Mouse (Mus musculus) embryonic facial prominence, embryonic 15.5 days (tissue): Measurements from ENCODE around the gene Psors1c2. TPM values are rescaled to one million over a fixed set of nuclear protein-coding genes. Genes with fewer than 3 reads are reported as not detected.

Experiments
- ATAC-seq: fragments of 200-750 bp; cut with Nextera tagmentation; 2 replicates; pipeline ENCODE4 v1.8.0; 2017; ENCODE audit warnings: low read depth, moderate TSS enrichment; ENCODE audit not compliant: insufficient number of reproducible peaks, low FRiP score, low TSS enrichment
- H3K27ac ChIP-seq: fragments of 300-500 bp; sonication (generic); replicated peaks from 2 replicates; pipeline ENCODE4 v1.5.1; 2015; ENCODE audit warnings: mild to moderate bottlenecking, inconsistent platforms
- H3K27me3 ChIP-seq: fragments of 300-500 bp; sonication (generic); 2 replicates; pipeline ENCODE4 v1.6.1; 2015; ENCODE audit warnings: inconsistent platforms
- H3K36me3 ChIP-seq: fragments of 300-500 bp; sonication (generic); 2 replicates; pipeline ENCODE4 v1.6.1; 2015; ENCODE audit warnings: mild to moderate bottlenecking, inconsistent platforms
- H3K4me1 ChIP-seq: fragments of 300-500 bp; sonication (generic); 2 replicates; pipeline ENCODE4 v1.6.1; 2015; ENCODE audit warnings: inconsistent platforms
- H3K4me2 ChIP-seq: fragments of 300-500 bp; sonication (generic); replicated peaks from 2 replicates; pipeline ENCODE4 v1.6.1; 2015; ENCODE audit warnings: mild to moderate bottlenecking, inconsistent platforms
- H3K4me3 ChIP-seq: fragments of 300-500 bp; sonication (generic); replicated peaks from 2 replicates; pipeline ENCODE4 v1.5.1; 2015; ENCODE audit warnings: mild to moderate bottlenecking, inconsistent platforms
- H3K9ac ChIP-seq: fragments of 300-500 bp; sonication (generic); 2 replicates; pipeline ENCODE4 v1.6.1; 2015; ENCODE audit warnings: inconsistent platforms
- H3K9me3 ChIP-seq: fragments of 300-500 bp; sonication (generic); replicated peaks from 2 replicates; pipeline ENCODE4 v1.6.1; 2016; ENCODE audit warnings: inconsistent platforms
- WGBS: fragments of 180-500 bp; shearing (Covaris S2); methylation state at CpG from one replicate; pipeline ENCODE4 v1.1.7; 2015; 5-methylcytosine and 5-hydroxymethylcytosine counted together
- polyA plus RNA-seq: library from polyadenylated mRNA; unstranded; fragments of >200 nt; fragmentation: Nextera tagmentation; extraction: Ambion mirVana; gene quantifications from 2 replicates; pipeline ENCODE4 v1.2.1, GENCODE M21; 2015

Gene Psors1c2
- 20.4 and 22.7 TPM in 2 replicates for polyA plus RNA-seq

DNA sequence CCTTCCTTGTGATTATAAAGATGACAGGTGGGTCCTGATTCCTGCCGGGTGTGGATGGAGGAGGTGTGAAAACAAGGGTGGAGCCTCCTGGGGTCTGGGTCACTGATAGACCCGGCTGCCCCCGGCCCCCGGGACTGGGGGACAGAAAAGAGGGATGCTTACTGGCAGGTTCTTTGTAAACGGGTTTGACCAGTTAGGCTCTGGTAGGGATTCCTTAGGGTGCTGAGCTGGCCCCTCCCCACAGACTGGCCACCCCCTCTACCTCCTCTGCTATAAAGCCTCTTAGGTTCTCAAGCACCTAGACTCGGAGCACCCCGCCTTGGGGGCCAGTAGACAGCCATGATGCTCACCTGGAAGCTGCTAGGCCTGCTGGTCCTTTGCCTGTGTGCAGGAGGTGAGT is at the start of gene Psors1c2:
Psors1c2 (plus strand) TSS at position 301 of the 400 bp plus-strand sequence.
- peaks cover 5% of the 10 kb centered on the region; the same call in 1 of the 2 replicates for H3K4me1 ChIP-seq
- 34% methylated on average over 7 of the region's 7 CpGs for WGBS
- H3K9ac ChIP-seq: no peak within 1 kb of the TSS
- H3K27me3 ChIP-seq: no peaks in the 10 kb centered on the region
- 0 out of 2 replicates have a peak within 1 kb of the TSS, but pooled peaks have one; percentile 17 for H3K27ac ChIP-seq
- no peak within 1 kb of the TSS for H3K4me2 ChIP-seq
- ATAC-seq: no peak
- H3K4me3 ChIP-seq: no peak within 1 kb of the TSS
- peaks cover 29% of the 10 kb centered on the region for H3K36me3 ChIP-seq
- H3K9me3 ChIP-seq: no peaks in the 10 kb centered on the region

DNA sequence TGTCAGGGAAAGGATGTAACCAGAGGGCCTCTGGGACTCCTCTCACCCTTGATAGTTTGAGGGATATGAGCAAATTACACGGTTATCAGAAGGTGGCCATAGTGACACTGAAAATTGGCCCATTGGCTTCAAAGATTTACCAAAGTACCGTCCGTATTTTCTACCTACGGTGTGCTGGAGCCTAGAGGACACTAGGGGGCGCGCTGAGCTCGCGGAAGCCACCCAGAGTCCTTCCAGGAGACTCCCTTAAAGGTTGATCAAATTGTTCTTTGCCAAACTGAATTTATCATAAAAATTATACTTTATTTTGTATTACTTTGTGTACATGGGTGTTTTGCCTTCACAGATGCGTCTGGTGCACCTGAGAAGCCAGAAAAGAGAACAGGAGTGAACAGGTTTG is 48.9 kb upstream of the Psors1c2 start:
- Histone ChIP-seq H3K27ac (no peak overlapping the region), H3K9me3 (no peaks in the 10 kb centered on the region), H3K36me3 (no peaks in the 10 kb centered on the region), H3K4me1 (0 out of 2 replicates have a peak, but pooled peaks cover 2% of the 10 kb centered on the region), H3K4me3 (no peak overlapping the region), H3K9ac (no peak overlapping the region), H3K4me2 (no peak overlapping the region), H3K27me3 (no peaks in the 10 kb centered on the region)
- under 1% methylated on average over 9 of the region's 9 CpGs for WGBS
- no peak for ATAC-seq

DNA sequence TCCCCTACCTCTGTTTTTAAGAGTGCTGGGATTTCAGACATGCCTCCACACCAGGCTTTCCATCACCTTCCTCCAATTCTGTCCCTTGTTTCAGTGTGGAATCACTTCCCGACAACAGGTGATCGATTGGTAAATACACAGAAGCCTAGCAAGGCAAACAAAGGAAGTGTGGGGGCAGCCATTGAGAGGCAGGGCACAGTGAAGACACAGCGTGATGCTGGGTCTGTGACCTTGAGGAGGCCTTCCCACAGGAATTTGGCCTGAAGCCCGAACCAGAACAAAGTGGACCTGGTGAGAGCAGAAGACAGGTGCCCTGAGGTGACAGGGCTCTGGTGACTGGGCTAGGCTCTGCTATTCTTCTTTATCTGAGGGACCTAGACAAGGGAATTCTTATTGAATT is 47.3 kb upstream of the Psors1c2 start:
- ATAC-seq: no peak
- no peaks in the 10 kb centered on the region for H3K36me3 ChIP-seq
- no peak overlapping the region for H3K4me2 ChIP-seq
- WGBS: 33% methylated on average over 4 of the region's 4 CpGs
- H3K4me3 ChIP-seq: no peak overlapping the region
- H3K27ac ChIP-seq: no peak overlapping the region
- H3K9ac ChIP-seq: no peak overlapping the region
- no peaks in the 10 kb centered on the region for H3K9me3 ChIP-seq
- H3K4me1 ChIP-seq: 0 out of 2 replicates have a peak, but pooled peaks cover 2% of the 10 kb centered on the region
- no peaks in the 10 kb centered on the region for H3K27me3 ChIP-seq

DNA sequence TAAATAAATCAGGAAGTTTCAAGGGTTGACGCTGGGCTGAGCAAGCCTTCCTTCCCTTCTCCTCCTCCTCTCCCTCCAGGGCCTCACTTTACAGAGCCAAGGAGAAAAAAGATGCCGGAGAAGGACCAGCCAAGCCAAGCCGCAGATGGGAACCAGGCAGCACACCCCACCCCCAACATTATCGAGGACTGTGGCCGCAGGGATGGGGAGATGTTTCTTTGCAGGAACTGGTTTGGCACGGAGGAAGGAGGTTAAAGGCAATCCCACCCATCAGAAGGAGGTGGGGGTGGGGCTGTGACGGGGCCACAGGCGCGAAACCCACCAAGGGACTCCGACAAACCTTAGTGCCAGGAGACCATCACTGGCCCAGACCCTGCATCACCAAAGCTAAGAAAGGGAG is 46.3 kb upstream of the Psors1c2 start:
- Histone ChIP-seq H3K36me3 (no peaks in the 10 kb centered on the region), H3K4me1 (0 out of 2 replicates have a peak, but pooled peaks cover 2% of the 10 kb centered on the region), H3K4me3 (no peak overlapping the region), H3K27me3 (no peaks in the 10 kb centered on the region), H3K9me3 (no peaks in the 10 kb centered on the region), H3K4me2 (no peak overlapping the region), H3K27ac (no peak overlapping the region), H3K9ac (no peak overlapping the region)
- ATAC-seq: no peak
- WGBS: 45% methylated on average over 10 of the region's 10 CpGs

DNA sequence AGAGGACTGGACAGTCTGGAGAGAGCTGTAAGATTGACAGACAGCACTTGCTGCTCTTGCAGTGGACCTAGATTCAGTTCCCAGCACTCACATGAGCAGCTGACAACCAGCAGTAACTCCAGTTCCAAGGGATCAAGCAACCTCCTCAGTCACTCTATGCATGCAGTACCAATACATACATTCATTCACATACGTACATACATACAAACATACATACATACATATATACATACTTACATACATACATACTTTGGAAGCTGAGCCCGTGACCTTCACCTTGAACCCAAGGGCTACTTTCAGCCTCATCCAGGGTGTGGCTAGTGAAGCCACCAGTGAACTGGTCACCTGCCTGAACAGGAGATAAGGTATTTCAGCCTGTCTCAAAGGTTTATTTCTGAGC is 45.0 kb upstream of the Psors1c2 start:
- no peaks in the 10 kb centered on the region for H3K36me3 ChIP-seq
- WGBS: 88% methylated on average over 2 of the region's 2 CpGs
- no peaks in the 10 kb centered on the region for H3K9me3 ChIP-seq
- H3K27ac ChIP-seq: no peak overlapping the region
- H3K4me3 ChIP-seq: no peak overlapping the region
- ATAC-seq: no peak
- no peak overlapping the region for H3K4me2 ChIP-seq
- no peaks in the 10 kb centered on the region for H3K27me3 ChIP-seq
- 0 out of 2 replicates have a peak, but pooled peaks cover 2% of the 10 kb centered on the region for H3K4me1 ChIP-seq
- no peak overlapping the region for H3K9ac ChIP-seq

- H3K4me3 ChIP-seq: no peak overlapping the region
- H3K4me1 ChIP-seq: 0 out of 2 replicates have a peak, but pooled peaks cover 2% of the 10 kb centered on the region
- no peaks in the 10 kb centered on the region for H3K27me3 ChIP-seq
- no peak for ATAC-seq
- 64% methylated on average over 5 of the region's 5 CpGs for WGBS
- no peak overlapping the region for H3K27ac ChIP-seq
- H3K4me2 ChIP-seq: no peak overlapping the region
- no peaks in the 10 kb centered on the region for H3K9me3 ChIP-seq
- no peak overlapping the region for H3K9ac ChIP-seq
- no peaks in the 10 kb centered on the region for H3K36me3 ChIP-seq
Observed at GRCm38 (mm10) chr17:35490320-35490719, 42.7 kb upstream of the Psors1c2 start.

DNA sequence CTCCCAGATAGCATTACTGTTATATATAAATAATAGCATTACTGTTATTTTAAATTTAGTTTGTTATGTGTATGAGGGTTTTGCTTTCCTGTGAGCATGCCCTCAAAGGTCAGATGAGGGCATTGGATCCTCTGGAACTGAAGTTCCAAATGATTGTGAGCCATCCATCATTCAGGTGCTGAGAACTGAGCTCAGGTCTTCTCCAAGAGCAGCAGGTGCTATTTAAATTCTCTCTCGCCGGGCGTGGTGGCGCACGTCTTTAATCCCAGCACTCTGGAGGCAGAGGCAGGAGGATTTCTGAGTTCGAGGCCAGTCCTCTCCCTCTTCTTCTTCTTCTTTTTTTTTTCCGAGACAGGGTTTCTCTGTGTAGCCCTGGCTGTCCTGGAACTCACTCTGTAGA is 35.9 kb upstream of the Psors1c2 start:
- no peak overlapping the region for H3K27ac ChIP-seq
- no peaks in the 10 kb centered on the region for H3K9me3 ChIP-seq
- 0 out of 2 replicates have a peak, but pooled peaks cover 3% of the 10 kb centered on the region for H3K4me1 ChIP-seq
- no peak overlapping the region for H3K9ac ChIP-seq
- no peak for ATAC-seq
- H3K36me3 ChIP-seq: no peaks in the 10 kb centered on the region
- WGBS: 94% methylated on average over 7 of the region's 7 CpGs
- no peak overlapping the region for H3K4me2 ChIP-seq
- no peak overlapping the region for H3K4me3 ChIP-seq
- no peaks in the 10 kb centered on the region for H3K27me3 ChIP-seq

GRCm38 (mm10) chr17:35502226-35502625 is 30.8 kb upstream of the Psors1c2 start:
- H3K27ac ChIP-seq: no peak overlapping the region
- 0 out of 2 replicates have a peak, but pooled peaks have one; percentile 39 for ATAC-seq
- no peak overlapping the region for H3K9ac ChIP-seq
- no peak overlapping the region for H3K4me2 ChIP-seq
- H3K36me3 ChIP-seq: no peaks in the 10 kb centered on the region
- WGBS: 7% methylated on average over 6 of the region's 6 CpGs
- peaks cover 23% of the 10 kb centered on the region for H3K27me3 ChIP-seq
- no peak overlapping the region for H3K4me3 ChIP-seq
- peaks cover 7% of the 10 kb centered on the region; the same call in 1 of the 2 replicates for H3K4me1 ChIP-seq
- no peaks in the 10 kb centered on the region for H3K9me3 ChIP-seq

- no peak for ATAC-seq
- WGBS: 56% methylated on average over 5 of the region's 5 CpGs
Observed at GRCm38 (mm10) chr17:35502762-35503161, 30.2 kb upstream of the Psors1c2 start.

GRCm38 (mm10) chr17:35503849-35504248 is 29.2 kb upstream of the Psors1c2 start:
- Histone ChIP-seq H3K4me3 (no peak overlapping the region), H3K9ac (no peak overlapping the region), H3K27me3 (peaks cover 30% of the 10 kb centered on the region), H3K27ac (no peak overlapping the region), H3K9me3 (no peaks in the 10 kb centered on the region), H3K4me1 (peaks cover 7% of the 10 kb centered on the region; the same call in 1 of the 2 replicates), H3K4me2 (no peak overlapping the region), H3K36me3 (no peaks in the 10 kb centered on the region)
- no peak for ATAC-seq
- 29% methylated on average over 5 of the region's 5 CpGs for WGBS

More at GRCm38 (mm10) chr17:35502762-35503161, 30.2 kb upstream of the Psors1c2 start:
- no peak overlapping the region for H3K4me3 ChIP-seq
- H3K9me3 ChIP-seq: no peaks in the 10 kb centered on the region
- peaks cover 7% of the 10 kb centered on the region; the same call in 1 of the 2 replicates for H3K4me1 ChIP-seq
- H3K9ac ChIP-seq: no peak overlapping the region
- no peak overlapping the region for H3K27ac ChIP-seq
- H3K27me3 ChIP-seq: peaks cover 29% of the 10 kb centered on the region
- no peak overlapping the region for H3K4me2 ChIP-seq
- H3K36me3 ChIP-seq: no peaks in the 10 kb centered on the region

GRCm38 (mm10) chr17:35504628-35505481 is 28.1 kb upstream of the Psors1c2 start:
- H3K4me3 ChIP-seq: no peak overlapping the region
- ATAC-seq: no peak
- 41% methylated on average over 8 of the region's 8 CpGs for WGBS
- peaks cover 33% of the 10 kb centered on the region for H3K27me3 ChIP-seq
- H3K4me2 ChIP-seq: no peak overlapping the region
- H3K36me3 ChIP-seq: no peaks in the 10 kb centered on the region
- no peaks in the 10 kb centered on the region for H3K9me3 ChIP-seq
- peaks cover 14% of the 10 kb centered on the region for H3K4me1 ChIP-seq
- no peak overlapping the region for H3K9ac ChIP-seq
- no peak overlapping the region for H3K27ac ChIP-seq
